ENCODE assay signal across 22 mouse cellular contexts in genomic region chr9:82012991-82013390, GRCm38 (mm10).
DNase-seq lines count a peak whose midpoint lies in the region; ATAC-seq lines count a peak whose summit lies in the region.
"Had no signal": no experiment of that assay in that cellular context is flagged by ENCODE, and none has a peak within 500 bp of the region (broad histone marks: within the 10 kb centered on the region; RNA-seq: fewer than 3 reads in every experiment).

No protein-coding gene starts in this region.

- no peaks in the 10 kb centered on the region for H3K36me3 ChIP-seq in hindbrain, embryonic 14.5 days (replicated peaks; ENCODE audit: control insufficient read depth, insufficient read depth)
- H3K36me3 ChIP-seq in hindbrain, embryonic 16.5 days (ENCODE audit: control insufficient read depth, insufficient read depth, low read length): no peaks in the 10 kb centered on the region
- H3K36me3 ChIP-seq in midbrain, embryonic 12.5 days: no peaks in the 10 kb centered on the region
- no peaks in the 10 kb centered on the region for H3K36me3 ChIP-seq in midbrain, embryonic 16.5 days (ENCODE audit: control insufficient read depth, insufficient read depth, low read length)
- H3K36me3 ChIP-seq in limb, embryonic 15.5 days: no peaks in the 10 kb centered on the region
- H3K36me3 ChIP-seq: forebrain, embryonic 10.5 days; forebrain, embryonic 15.5 days; heart, embryonic 10.5 days; heart, embryonic 13.5 days; hindbrain, embryonic 15.5 days had no signal

- ATAC-seq in hindbrain, embryonic 14.5 days (ENCODE audit: low FRiP score): peak; percentile 48; the same call in 1 of the 2 replicates
- no peak for ATAC-seq in hindbrain, embryonic 16.5 days
- 0 out of 2 replicates have a peak, but pooled peaks have one; percentile 19 for ATAC-seq in midbrain, embryonic 12.5 days (ENCODE audit: low FRiP score, low read depth)
- ATAC-seq in midbrain, embryonic 16.5 days: no peak
- ATAC-seq in limb, embryonic 15.5 days (ENCODE audit: insufficient number of reproducible peaks, low FRiP score, low TSS enrichment, low read depth): 0 out of 2 replicates have a peak, but pooled peaks have one; percentile 35
- ATAC-seq: CD4-positive, CD25-positive, alpha-beta regulatory T cell, adult 4 months; forebrain, embryonic 15.5 days had no signal

- WGBS in hindbrain, embryonic 14.5 days: 79% methylated on average over 3 of the region's 3 CpGs
- 83% methylated on average over 3 of the region's 3 CpGs for WGBS in hindbrain, embryonic 16.5 days
- 73% methylated on average over 3 of the region's 3 CpGs for WGBS in midbrain, embryonic 12.5 days
- 75% methylated on average over 3 of the region's 3 CpGs for WGBS in midbrain, embryonic 16.5 days
- 69% methylated on average over 3 of the region's 3 CpGs for WGBS in limb, embryonic 15.5 days

- no peak for DNase-seq in hindbrain, embryonic 14.5 days (ENCODE audit: low spot score)
- DNase-seq in heart, adult 8-10 months (ENCODE audit: low spot score): no peak
- DNase-seq: adrenal gland, adult 2 months; adrenal gland, postnatal 14 days; cerebellum, adult 11 months; cerebellum, adult 2 months; cerebellum, adult 9-11 months; cerebellum, postnatal 25 days; gastrocnemius, postnatal 25 days; heart, adult 18-20 months; heart, postnatal 14 days; heart, postnatal 4 days had no signal

- no peak overlapping the region for H3K4me3 ChIP-seq in hindbrain, embryonic 14.5 days (replicated peaks; ENCODE audit: low read length)
- no peak overlapping the region for H3K4me3 ChIP-seq in hindbrain, embryonic 16.5 days (ENCODE audit: low read length)
- no peak overlapping the region for H3K4me3 ChIP-seq in midbrain, embryonic 12.5 days
- H3K4me3 ChIP-seq in midbrain, embryonic 16.5 days (ENCODE audit: low read depth, low read length): no peak overlapping the region
- no peak overlapping the region for H3K4me3 ChIP-seq in limb, embryonic 15.5 days
- H3K4me3 ChIP-seq: forebrain, embryonic 10.5 days; forebrain, embryonic 15.5 days; heart, embryonic 10.5 days; heart, embryonic 13.5 days; hindbrain, embryonic 15.5 days had no signal

- H3K4me2 ChIP-seq in hindbrain, embryonic 14.5 days (replicated peaks): no peak overlapping the region
- no peak overlapping the region for H3K4me2 ChIP-seq in hindbrain, embryonic 16.5 days (ENCODE audit: low read length)
- H3K4me2 ChIP-seq in midbrain, embryonic 12.5 days (replicated peaks): no peak overlapping the region
- H3K4me2 ChIP-seq in midbrain, embryonic 16.5 days (ENCODE audit: low read length): no peak overlapping the region
- H3K4me2 ChIP-seq in limb, embryonic 15.5 days: no peak overlapping the region
- H3K4me2 ChIP-seq: forebrain, embryonic 15.5 days; heart, embryonic 13.5 days; hindbrain, embryonic 15.5 days had no signal

- no peaks in the 10 kb centered on the region for H3K4me1 ChIP-seq in hindbrain, embryonic 14.5 days (replicated peaks; ENCODE audit: control insufficient read depth, insufficient read depth, low read length)
- H3K4me1 ChIP-seq in hindbrain, embryonic 16.5 days (ENCODE audit: control insufficient read depth, insufficient read depth, low read depth, low read length): no peaks in the 10 kb centered on the region
- H3K4me1 ChIP-seq in midbrain, embryonic 12.5 days: no peaks in the 10 kb centered on the region
- H3K4me1 ChIP-seq in midbrain, embryonic 16.5 days (ENCODE audit: control insufficient read depth, insufficient read depth, low read length): no peaks in the 10 kb centered on the region
- H3K4me1 ChIP-seq in limb, embryonic 15.5 days: no peaks in the 10 kb centered on the region
- H3K4me1 ChIP-seq: forebrain, embryonic 10.5 days; forebrain, embryonic 15.5 days; heart, embryonic 10.5 days; heart, embryonic 13.5 days; hindbrain, embryonic 15.5 days had no signal

- H3K9ac ChIP-seq in hindbrain, embryonic 14.5 days: no peak overlapping the region
- no peak overlapping the region for H3K9ac ChIP-seq in hindbrain, embryonic 16.5 days (ENCODE audit: low read depth, low read length)
- H3K9ac ChIP-seq in midbrain, embryonic 12.5 days (replicated peaks): no peak overlapping the region
- H3K9ac ChIP-seq in midbrain, embryonic 16.5 days (ENCODE audit: low read depth, low read length): no peak overlapping the region
- no peak overlapping the region for H3K9ac ChIP-seq in limb, embryonic 15.5 days
- H3K9ac ChIP-seq: forebrain, embryonic 15.5 days; heart, embryonic 13.5 days; hindbrain, embryonic 15.5 days had no signal

- no peaks in the 10 kb centered on the region for H3K9me3 ChIP-seq in hindbrain, embryonic 14.5 days (ENCODE audit: control insufficient read depth, low read length)
- no peaks in the 10 kb centered on the region for H3K9me3 ChIP-seq in hindbrain, embryonic 16.5 days (ENCODE audit: control insufficient read depth, low read length)
- no peaks in the 10 kb centered on the region for H3K9me3 ChIP-seq in midbrain, embryonic 12.5 days
- H3K9me3 ChIP-seq in midbrain, embryonic 16.5 days (replicated peaks; ENCODE audit: control insufficient read depth, low read length, poor library complexity, severe bottlenecking): no peaks in the 10 kb centered on the region
- H3K9me3 ChIP-seq in limb, embryonic 15.5 days: no peaks in the 10 kb centered on the region
- H3K9me3 ChIP-seq: forebrain, embryonic 10.5 days; forebrain, embryonic 15.5 days; heart, embryonic 10.5 days; heart, embryonic 13.5 days; hindbrain, embryonic 15.5 days had no signal

- no peaks in the 10 kb centered on the region for H3K27me3 ChIP-seq in hindbrain, embryonic 14.5 days (ENCODE audit: control insufficient read depth, insufficient read depth, low read length)
- H3K27me3 ChIP-seq in hindbrain, embryonic 16.5 days (replicated peaks; ENCODE audit: control insufficient read depth, insufficient read depth, low read length): no peaks in the 10 kb centered on the region
- H3K27me3 ChIP-seq in midbrain, embryonic 12.5 days: no peaks in the 10 kb centered on the region
- H3K27me3 ChIP-seq in midbrain, embryonic 16.5 days (ENCODE audit: control insufficient read depth, insufficient read depth, low read depth, low read length): no peaks in the 10 kb centered on the region
- H3K27me3 ChIP-seq in limb, embryonic 15.5 days: no peaks in the 10 kb centered on the region
- H3K27me3 ChIP-seq: forebrain, embryonic 15.5 days; heart, embryonic 13.5 days; hindbrain, embryonic 15.5 days had no signal

- H3K27ac ChIP-seq in hindbrain, embryonic 14.5 days: no peak overlapping the region
- no peak overlapping the region for H3K27ac ChIP-seq in hindbrain, embryonic 16.5 days (ENCODE audit: low read depth, low read length)
- no peak overlapping the region for H3K27ac ChIP-seq in midbrain, embryonic 12.5 days (replicated peaks)
- H3K27ac ChIP-seq in midbrain, embryonic 16.5 days (ENCODE audit: low read length): no peak overlapping the region
- H3K27ac ChIP-seq in limb, embryonic 15.5 days: no peak overlapping the region
- H3K27ac ChIP-seq: forebrain, embryonic 10.5 days; forebrain, embryonic 15.5 days; heart, embryonic 10.5 days; heart, embryonic 13.5 days; hindbrain, embryonic 15.5 days had no signal

Comparison
In these comparisons a context has a peak if more than half of its experiments do, and no peak if none do; other contexts are left out.
1. ATAC-seq: peak in hindbrain, embryonic 14.5 days (single experiment), midbrain, embryonic 12.5 days (single experiment) and limb, embryonic 15.5 days (single experiment); none in hindbrain, embryonic 16.5 days (single experiment) and midbrain, embryonic 16.5 days (single experiment).